In genomic region chr1:180824721-180825120, GRCm38 (mm10) we compare ENCODE assay signal across 12 mouse cellular contexts. TPM values are rescaled to one million over a fixed set of nuclear protein-coding genes. Genes with fewer than 3 reads are reported as not detected.
DNase-seq lines count a peak whose midpoint lies in the region.
"Had no signal": no experiment of that assay in that cellular context is flagged by ENCODE, and none has a peak within 500 bp of the region (broad histone marks: within the 10 kb centered on the region; RNA-seq: fewer than 3 reads in every experiment).

No protein-coding gene starts in this region.

- no peaks in the 10 kb centered on the region for H3K27me3 ChIP-seq in heart, embryonic 10.5 days (ENCODE audit: insufficient read depth, poor library complexity, severe bottlenecking)
- H3K27me3 ChIP-seq: heart, embryonic 13.5 days; midbrain, embryonic 12.5 days; neural tube, embryonic 12.5 days had no signal

- WGBS in heart, embryonic 10.5 days, result 85% methylated on average over 3 of the region's 3 CpGs

- H3K9me3 ChIP-seq in heart, embryonic 10.5 days, result peaks cover 3% of the 10 kb centered on the region; the same call in 1 of the 2 replicates
- H3K9me3 ChIP-seq: heart, embryonic 13.5 days; midbrain, embryonic 12.5 days; neural tube, embryonic 12.5 days had no signal

- peak; percentile 96 for DNase-seq in heart, adult 11 months
- no peak for DNase-seq in heart, embryonic 10.5 days (ENCODE audit: low spot score)
- peak; percentile 71 to 73 for DNase-seq in spleen, adult 18-20 months
- no peak for DNase-seq in spleen, adult 12 weeks (ENCODE audit: low spot score)
- DNase-seq in spleen, postnatal 4 days (ENCODE audit: low spot score in 2 of 2), result peak; percentile 65 to 81
- no peak for DNase-seq in cerebellum, postnatal 14 days
- DNase-seq in left cerebral cortex, adult 18-20 months (ENCODE audit: low spot score in 2 of 2), result no peak
- no peak for DNase-seq in c-Kit-positive CD71-positive TER-119-positive erythroid progenitor cells, embryonic 14.5 days (ENCODE audit: low spot score)

- H3K27ac ChIP-seq in heart, embryonic 10.5 days, result no peak overlapping the region
- H3K27ac ChIP-seq: heart, embryonic 13.5 days; midbrain, embryonic 12.5 days; neural tube, embryonic 12.5 days had no signal

- peaks cover 7% of the 10 kb centered on the region for H3K4me1 ChIP-seq in heart, embryonic 10.5 days
- H3K4me1 ChIP-seq: midbrain, embryonic 12.5 days; neural tube, embryonic 12.5 days had no signal

- no peaks in the 10 kb centered on the region for H3K36me3 ChIP-seq in heart, embryonic 10.5 days
- H3K36me3 ChIP-seq: G1E; heart, embryonic 13.5 days; midbrain, embryonic 12.5 days; neural tube, embryonic 12.5 days had no signal

- no peak overlapping the region for H3K4me3 ChIP-seq in heart, embryonic 10.5 days
- H3K4me3 ChIP-seq: heart, embryonic 13.5 days; midbrain, embryonic 12.5 days; neural tube, embryonic 12.5 days had no signal

RNA-seq across cellular contexts. Expression of gene H3f3a, which starts 11.0 kb away (rescaled TPM):
- 1,530 and 1,842 TPM in 2 replicates for polyA plus RNA-seq in heart, embryonic 10.5 days (2016; fragmentation: Nextera tagmentation; extraction: Ambion mirVana)
- 100 to 1,000 TPM; 249 to 263 TPM for total RNA-seq in left cerebral cortex, adult 18-20 months (2021)

RNA-seq across cellular contexts. Expression of gene Sde2, which starts 26.2 kb away (rescaled TPM):
- polyA plus RNA-seq in heart, embryonic 10.5 days (2016; fragmentation: Nextera tagmentation; extraction: Ambion mirVana), result 32.3 and 39.8 TPM in 2 replicates
- total RNA-seq in left cerebral cortex, adult 18-20 months (2021), result 10 to 100 TPM; 20.9 to 25.7 TPM

Comparison
In these comparisons a context has a peak if more than half of its experiments do, and no peak if none do; other contexts are left out.
1. DNase-seq: peak in heart, adult 11 months (single experiment), spleen, adult 18-20 months (2 of 2) and spleen, postnatal 4 days (2 of 2); none in heart, embryonic 10.5 days (single experiment), spleen, adult 12 weeks (single experiment), cerebellum, postnatal 14 days (0 of 2), left cerebral cortex, adult 18-20 months (0 of 2) and c-Kit-positive CD71-positive TER-119-positive erythroid progenitor cells, embryonic 14.5 days (single experiment).